Mouse (Mus musculus): ENCODE measurements at regions not wholly inside any gene's neighbourhood (a gene's known extent, or its start where the extent isn't known, plus 50 kb on each side); places are given as distances from the start of the nearest gene placed in this dataset.

DNA sequence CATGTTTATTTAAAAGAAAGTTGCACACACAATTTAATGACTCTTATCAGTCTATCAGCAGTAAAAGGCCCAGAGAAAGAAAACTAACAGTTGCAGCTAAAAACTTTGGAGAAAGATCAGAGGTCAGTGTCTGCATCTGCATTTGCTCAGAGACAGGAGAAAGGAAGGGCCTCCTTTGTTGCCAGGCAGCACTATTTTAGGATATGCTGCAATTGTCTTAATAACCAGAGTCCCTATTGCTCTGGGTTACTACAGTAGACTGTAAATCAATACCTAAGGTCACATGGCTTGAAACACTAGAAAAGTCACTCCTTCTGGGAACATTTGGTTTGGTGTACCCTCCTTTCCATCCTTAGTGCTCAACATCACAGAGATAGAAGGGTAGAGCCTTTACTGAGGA, 175.7 kb downstream of the Hdgfl1 start:
- no peak overlapping the region for H3K4me2 ChIP-seq
- no peak overlapping the region for H3K9ac ChIP-seq (replicated peaks)
- ATAC-seq (ENCODE audit: insufficient number of reproducible peaks, insufficient read depth, low FRiP score, low TSS enrichment, low read depth), result no peak
- H3K4me3 ChIP-seq (replicated peaks), result no peak overlapping the region
- no peak overlapping the region for H3K27ac ChIP-seq
- H3K9me3 ChIP-seq, result no peaks in the 10 kb centered on the region
- no peaks in the 10 kb centered on the region for H3K4me1 ChIP-seq (replicated peaks)
- H3K27me3 ChIP-seq, result no peaks in the 10 kb centered on the region
- H3K36me3 ChIP-seq, result no peaks in the 10 kb centered on the region

- no peak overlapping the region for H3K4me3 ChIP-seq (replicated peaks)
- no peak for ATAC-seq (ENCODE audit: insufficient number of reproducible peaks, insufficient read depth, low FRiP score, low TSS enrichment, low read depth)
- no peaks in the 10 kb centered on the region for H3K9me3 ChIP-seq
- no peak overlapping the region for H3K9ac ChIP-seq (replicated peaks)
- 75% methylated on average over 1 of the region's 1 CpGs for WGBS
- no peaks in the 10 kb centered on the region for H3K27me3 ChIP-seq
- H3K36me3 ChIP-seq, result no peaks in the 10 kb centered on the region
- no peak overlapping the region for H3K27ac ChIP-seq
- H3K4me2 ChIP-seq, result no peak overlapping the region
- no peaks in the 10 kb centered on the region for H3K4me1 ChIP-seq (replicated peaks)
Observed at GRCm38 (mm10) chr13:26593750-26594149, 176.2 kb downstream of the Hdgfl1 start.

- 75% methylated on average over 2 of the region's 2 CpGs for WGBS
- Histone ChIP-seq H3K27ac (no peak overlapping the region), H3K4me3 (replicated peaks) (no peak overlapping the region), H3K4me1 (replicated peaks) (no peaks in the 10 kb centered on the region), H3K27me3 (no peaks in the 10 kb centered on the region), H3K9ac (replicated peaks) (no peak overlapping the region), H3K36me3 (no peaks in the 10 kb centered on the region), H3K9me3 (no peaks in the 10 kb centered on the region), H3K4me2 (no peak overlapping the region)
- ATAC-seq (ENCODE audit: insufficient number of reproducible peaks, insufficient read depth, low FRiP score, low TSS enrichment, low read depth), result no peak
Observed at GRCm38 (mm10) chr13:26575890-26576543, 193.9 kb downstream of the Hdgfl1 start.

DNA sequence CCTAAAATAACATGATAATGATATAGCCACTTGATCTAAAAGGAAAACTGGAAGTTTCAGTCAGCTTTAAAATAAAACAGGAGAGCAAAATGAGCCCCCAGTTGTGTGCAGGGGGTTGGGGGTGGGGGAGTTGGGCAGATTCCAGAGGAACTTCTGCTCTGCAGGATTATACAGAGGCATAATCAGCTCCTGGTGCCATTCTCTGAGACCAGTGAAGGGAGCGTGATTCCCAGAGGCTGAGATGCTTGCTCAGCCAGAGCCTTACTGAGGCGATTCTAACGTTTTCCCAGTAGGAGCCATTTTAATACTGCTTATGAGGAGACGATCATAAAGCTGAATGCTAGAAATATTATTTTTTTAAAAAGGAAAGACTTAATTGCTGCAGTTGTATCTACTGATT, 200.5 kb downstream of the Hdgfl1 start:
- no peak overlapping the region for H3K4me2 ChIP-seq
- H3K9me3 ChIP-seq, result no peaks in the 10 kb centered on the region
- H3K27ac ChIP-seq, result no peak overlapping the region
- ATAC-seq (ENCODE audit: insufficient number of reproducible peaks, insufficient read depth, low FRiP score, low TSS enrichment, low read depth), result no peak
- no peaks in the 10 kb centered on the region for H3K36me3 ChIP-seq
- peaks cover 16% of the 10 kb centered on the region for H3K4me1 ChIP-seq (replicated peaks)
- WGBS, result 41% methylated on average over 4 of the region's 4 CpGs
- no peak overlapping the region for H3K4me3 ChIP-seq (replicated peaks)
- no peak overlapping the region for H3K9ac ChIP-seq (replicated peaks)
- no peaks in the 10 kb centered on the region for H3K27me3 ChIP-seq

DNA sequence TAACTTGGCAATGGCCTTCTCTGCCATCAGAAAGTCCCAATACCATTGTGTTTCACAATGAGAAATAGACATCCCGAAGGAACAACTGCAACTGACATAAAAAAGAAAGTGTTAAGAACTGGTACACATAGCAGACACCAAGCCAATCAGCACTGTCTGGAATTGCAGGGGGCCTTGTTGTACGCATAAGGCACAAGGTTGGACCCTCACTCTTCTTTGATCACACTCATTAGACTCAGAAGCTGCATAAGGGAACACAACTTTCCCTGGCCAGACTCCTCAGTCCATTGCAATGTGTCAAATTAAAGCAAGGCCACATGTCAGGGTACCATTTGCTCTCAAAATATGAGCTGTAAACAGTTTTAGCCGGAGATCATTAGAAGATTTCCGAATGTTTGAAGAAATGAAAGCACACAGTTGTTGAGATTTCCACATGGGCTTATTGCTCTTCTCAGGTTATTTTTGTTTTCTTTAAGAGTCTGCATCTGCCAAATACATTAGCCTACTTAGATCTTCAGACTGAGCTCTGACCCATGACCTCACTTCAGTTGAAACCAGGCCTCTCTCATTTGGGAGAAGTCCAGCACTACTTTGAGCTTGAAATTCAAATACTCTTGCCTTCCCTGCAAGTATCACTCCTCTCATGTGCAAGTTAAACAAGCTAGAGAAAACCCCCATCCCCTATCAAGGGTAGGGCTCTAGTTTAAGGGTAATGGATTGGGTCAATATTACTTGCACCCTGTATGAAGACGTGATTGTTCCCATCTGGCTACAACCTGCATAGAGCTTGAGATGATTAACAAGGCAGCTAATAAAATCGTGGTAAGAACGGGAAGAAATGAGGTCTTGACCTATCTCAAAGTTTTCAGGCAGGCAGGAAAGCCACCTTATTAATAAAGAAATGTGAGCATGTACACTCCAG, 204.8 kb downstream of the Hdgfl1 start:
- Histone ChIP-seq H3K9me3 (no peaks in the 10 kb centered on the region), H3K27me3 (no peaks in the 10 kb centered on the region), H3K36me3 (no peaks in the 10 kb centered on the region), H3K27ac (peak overlapping the region; percentile 70), H3K4me2 (no peak overlapping the region), H3K4me3 (replicated peaks) (no peak overlapping the region), H3K9ac (replicated peaks) (no peak overlapping the region), H3K4me1 (replicated peaks) (peaks cover 16% of the 10 kb centered on the region)
- 14% methylated on average over 7 of the region's 7 CpGs for WGBS
- ATAC-seq (ENCODE audit: insufficient number of reproducible peaks, insufficient read depth, low FRiP score, low TSS enrichment, low read depth), result peak; percentile 56; the same call in 1 of the 2 replicates

GRCm38 (mm10) chr13:26558366-26558765, 211.6 kb downstream of the Hdgfl1 start:
- no peak overlapping the region for H3K9ac ChIP-seq (replicated peaks)
- peaks cover 6% of the 10 kb centered on the region for H3K4me1 ChIP-seq (replicated peaks)
- H3K4me2 ChIP-seq, result no peak overlapping the region
- no peaks in the 10 kb centered on the region for H3K9me3 ChIP-seq
- no peaks in the 10 kb centered on the region for H3K27me3 ChIP-seq
- no peaks in the 10 kb centered on the region for H3K36me3 ChIP-seq
- WGBS, result 11% methylated on average over 1 of the region's 1 CpGs
- H3K4me3 ChIP-seq (replicated peaks), result no peak overlapping the region
- ATAC-seq (ENCODE audit: insufficient number of reproducible peaks, insufficient read depth, low FRiP score, low TSS enrichment, low read depth), result 0 out of 2 replicates have a peak, but pooled peaks have one; percentile 47
- H3K27ac ChIP-seq, result 0 out of 2 replicates have a peak overlapping the region, but pooled peaks have one; percentile 20

DNA sequence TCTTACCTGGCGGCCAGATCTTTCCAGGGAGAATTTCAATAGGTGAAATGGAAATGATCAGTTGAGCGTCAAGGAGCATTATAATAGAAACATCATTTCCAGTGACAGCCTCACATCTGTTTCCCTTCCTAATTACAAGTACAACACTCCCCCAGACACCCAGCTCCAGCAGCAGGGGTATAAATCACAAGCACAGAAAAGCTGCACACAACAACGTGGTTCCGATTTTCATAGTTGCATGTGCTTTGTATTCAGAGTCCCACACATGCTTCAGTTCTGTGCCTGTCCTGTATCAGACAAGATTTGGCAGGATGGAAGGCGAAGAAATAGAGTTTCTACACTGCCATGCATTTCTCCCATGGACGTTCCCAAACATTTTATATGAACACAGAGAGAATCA, 215.7 kb downstream of the Hdgfl1 start:
- no peak for ATAC-seq (ENCODE audit: insufficient number of reproducible peaks, insufficient read depth, low FRiP score, low TSS enrichment, low read depth)
- Histone ChIP-seq H3K4me1 (replicated peaks) (peaks cover 6% of the 10 kb centered on the region), H3K4me3 (replicated peaks) (no peak overlapping the region), H3K4me2 (no peak overlapping the region), H3K27ac (no peak overlapping the region), H3K27me3 (no peaks in the 10 kb centered on the region), H3K9me3 (no peaks in the 10 kb centered on the region), H3K36me3 (no peaks in the 10 kb centered on the region), H3K9ac (replicated peaks) (no peak overlapping the region)
- 34% methylated on average over 6 of the region's 6 CpGs for WGBS

DNA sequence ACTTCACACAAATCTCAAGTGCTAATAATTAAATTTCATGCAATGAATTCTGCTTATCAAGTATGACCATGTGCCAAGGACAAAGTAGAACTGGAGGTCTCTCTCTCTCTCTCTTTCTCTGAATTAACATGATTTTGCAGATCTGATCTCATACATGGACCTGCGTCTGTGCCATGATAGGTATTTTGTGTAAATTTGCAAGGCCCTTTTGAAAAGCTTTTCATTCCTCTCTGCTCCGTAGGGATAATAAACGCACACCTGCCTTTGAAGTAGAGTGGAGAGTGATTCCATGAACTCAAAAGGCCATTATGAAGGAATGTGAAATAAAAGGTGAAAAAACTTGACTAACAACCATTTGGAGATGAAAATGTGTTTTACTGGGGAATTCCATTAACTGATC, 217.8 kb downstream of the Hdgfl1 start:
- Histone ChIP-seq H3K9ac (replicated peaks) (no peak overlapping the region), H3K27me3 (no peaks in the 10 kb centered on the region), H3K4me1 (replicated peaks) (peaks cover 6% of the 10 kb centered on the region), H3K4me3 (replicated peaks) (no peak overlapping the region), H3K27ac (no peak overlapping the region), H3K4me2 (no peak overlapping the region), H3K36me3 (no peaks in the 10 kb centered on the region), H3K9me3 (no peaks in the 10 kb centered on the region)
- no peak for ATAC-seq (ENCODE audit: insufficient number of reproducible peaks, insufficient read depth, low FRiP score, low TSS enrichment, low read depth)
- WGBS, result 54% methylated on average over 3 of the region's 3 CpGs

GRCm38 (mm10) chr13:26538928-26539327, 231.0 kb downstream of the Hdgfl1 start:
- no peak overlapping the region for H3K9ac ChIP-seq (replicated peaks)
- H3K4me2 ChIP-seq, result no peak overlapping the region
- WGBS, result 17% methylated on average over 1 of the region's 1 CpGs
- ATAC-seq (ENCODE audit: insufficient number of reproducible peaks, insufficient read depth, low FRiP score, low TSS enrichment, low read depth), result peak; percentile 59; the same call in 1 of the 2 replicates
- H3K9me3 ChIP-seq, result no peaks in the 10 kb centered on the region
- H3K4me3 ChIP-seq (replicated peaks), result no peak overlapping the region
- H3K27ac ChIP-seq, result no peak overlapping the region; the same call in 1 of the 2 replicates
- no peaks in the 10 kb centered on the region for H3K36me3 ChIP-seq
- H3K4me1 ChIP-seq (replicated peaks), result peaks cover 7% of the 10 kb centered on the region; the same call in 1 of the 2 replicates
- H3K27me3 ChIP-seq, result no peaks in the 10 kb centered on the region

DNA sequence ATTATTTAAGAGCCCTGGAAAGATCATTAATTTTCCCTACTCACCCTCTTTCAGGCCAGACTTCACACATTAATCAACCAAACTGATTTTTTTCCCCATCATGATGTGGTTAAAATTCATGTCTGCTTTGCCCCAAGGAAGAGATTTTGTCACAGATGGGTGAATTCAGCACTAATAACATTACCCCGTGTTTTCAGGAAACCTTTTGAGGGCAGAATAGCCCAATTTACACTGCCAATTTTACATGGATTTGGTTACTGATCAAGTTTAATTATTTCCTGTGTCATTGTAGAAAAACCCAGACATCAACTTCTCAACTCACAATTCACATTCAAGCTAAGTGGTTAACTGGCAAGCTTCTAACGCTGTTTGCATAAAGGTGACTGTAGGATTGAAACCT, 233.4 kb downstream of the Hdgfl1 start:
- no peak overlapping the region for H3K4me3 ChIP-seq (replicated peaks)
- ATAC-seq (ENCODE audit: insufficient number of reproducible peaks, insufficient read depth, low FRiP score, low TSS enrichment, low read depth), result no peak
- H3K4me2 ChIP-seq, result no peak overlapping the region
- H3K27ac ChIP-seq, result no peak overlapping the region
- peaks cover 7% of the 10 kb centered on the region; the same call in 1 of the 2 replicates for H3K4me1 ChIP-seq (replicated peaks)
- H3K36me3 ChIP-seq, result no peaks in the 10 kb centered on the region
- no peak overlapping the region for H3K9ac ChIP-seq (replicated peaks)
- H3K9me3 ChIP-seq, result no peaks in the 10 kb centered on the region
- WGBS, result 17% methylated on average over 2 of the region's 2 CpGs
- no peaks in the 10 kb centered on the region for H3K27me3 ChIP-seq

DNA sequence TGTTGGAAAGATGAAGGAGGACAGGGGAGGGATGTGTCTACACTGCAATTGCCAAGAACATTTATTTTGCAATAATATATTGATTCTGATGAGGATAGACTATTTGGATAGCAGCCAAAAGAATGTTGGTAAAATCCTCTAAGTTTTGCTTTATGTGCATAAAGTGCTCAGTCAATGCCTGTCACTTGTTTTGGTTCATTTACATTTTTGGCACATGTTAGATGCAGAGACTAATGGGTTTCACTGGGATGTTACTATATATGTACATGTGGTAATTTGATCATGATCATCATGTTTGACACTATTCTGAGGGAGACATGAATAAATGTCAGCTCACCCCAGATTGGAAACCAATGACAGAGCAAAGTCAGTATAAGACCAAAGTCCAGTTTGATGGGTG, 237.2 kb downstream of the Hdgfl1 start:
- H3K4me3 ChIP-seq (replicated peaks), result no peak overlapping the region
- no peaks in the 10 kb centered on the region for H3K9me3 ChIP-seq
- H3K9ac ChIP-seq (replicated peaks), result no peak overlapping the region
- H3K27me3 ChIP-seq, result no peaks in the 10 kb centered on the region
- H3K4me2 ChIP-seq, result no peak overlapping the region
- peaks cover 5% of the 10 kb centered on the region; the same call in 1 of the 2 replicates for H3K4me1 ChIP-seq (replicated peaks)
- no peak for ATAC-seq (ENCODE audit: insufficient number of reproducible peaks, insufficient read depth, low FRiP score, low TSS enrichment, low read depth)
- H3K27ac ChIP-seq, result no peak overlapping the region
- H3K36me3 ChIP-seq, result no peaks in the 10 kb centered on the region
